Mouse (Mus musculus) midbrain, embryonic 15.5 days (tissue): Measurements from ENCODE around the gene Pex14. TPM values are rescaled to one million over a fixed set of nuclear protein-coding genes. Genes with fewer than 3 reads are reported as not detected.
A peak's percentile ranks its signal among the peaks of the same experiment; 100 is the strongest.

Experiments
- ATAC-seq: fragments of 200-750 bp; cut with Nextera tagmentation; replicated peaks from 2 replicates; pipeline ENCODE4 v1.8.0; 2017; ENCODE audit warnings: moderate TSS enrichment
- H3K27ac ChIP-seq: fragments of 300-500 bp; sonication (generic); 2 replicates; pipeline ENCODE4 v1.5.1; 2015; ENCODE audit warnings: mild to moderate bottlenecking, inconsistent platforms
- H3K27me3 ChIP-seq: fragments of 300-500 bp; sonication (generic); replicated peaks from 2 replicates; pipeline ENCODE4 v1.6.1; 2015; ENCODE audit warnings: inconsistent platforms
- H3K36me3 ChIP-seq: fragments of 300-500 bp; sonication (generic); replicated peaks from 2 replicates; pipeline ENCODE4 v1.6.1; 2015; ENCODE audit warnings: inconsistent platforms
- H3K4me1 ChIP-seq: fragments of 300-500 bp; sonication (generic); 2 replicates; pipeline ENCODE4 v1.6.1; 2015; ENCODE audit warnings: inconsistent platforms
- H3K4me2 ChIP-seq: fragments of 300-500 bp; sonication (generic); 2 replicates; pipeline ENCODE4 v1.6.1; 2015; ENCODE audit warnings: inconsistent platforms, mild to moderate bottlenecking, moderate library complexity
- H3K4me3 ChIP-seq: fragments of 300-500 bp; sonication (generic); 2 replicates; pipeline ENCODE4 v1.5.1; 2015; ENCODE audit warnings: mild to moderate bottlenecking, inconsistent platforms
- H3K9ac ChIP-seq: fragments of 300-500 bp; sonication (generic); 2 replicates; pipeline ENCODE4 v1.6.1; 2015; ENCODE audit warnings: mild to moderate bottlenecking, inconsistent platforms
- H3K9me3 ChIP-seq: fragments of 300-500 bp; sonication (generic); 2 replicates; pipeline ENCODE4 v1.6.1; 2016; ENCODE audit warnings: inconsistent platforms
- WGBS: fragments of 180-500 bp; shearing (Covaris S2); methylation state at CpG from one replicate; pipeline ENCODE4 v1.1.7; 2015; ENCODE audit warnings: mixed read lengths; 5-methylcytosine and 5-hydroxymethylcytosine counted together
- polyA plus RNA-seq: library from polyadenylated mRNA; unstranded; fragments of >200 nt; fragmentation: Nextera tagmentation; extraction: Ambion mirVana; gene quantifications from 2 replicates; pipeline ENCODE4 v1.2.1, GENCODE M21; 2015

Gene Pex14
- polyA plus RNA-seq, 1 experiment from 2014 or later = 58.1 TPM

DNA sequence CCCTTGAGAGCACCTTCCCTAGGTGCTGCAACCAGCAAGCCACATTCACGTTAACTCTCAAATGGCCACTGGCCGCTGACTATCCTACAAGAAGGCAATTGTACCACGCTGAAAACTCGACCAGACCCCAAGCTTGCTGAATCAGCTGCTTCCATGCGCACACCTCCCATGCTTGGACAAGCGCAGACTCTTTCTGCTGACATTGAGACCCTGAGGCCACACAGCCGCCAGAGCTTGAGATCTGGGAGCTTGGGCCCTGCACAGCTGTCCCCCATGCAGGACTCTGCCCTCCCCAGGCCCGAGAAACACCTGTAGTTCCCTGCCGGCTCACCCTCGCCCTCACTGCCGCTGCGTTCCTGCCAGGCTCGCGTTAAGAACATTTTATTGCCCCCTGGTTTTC, 127.0 kb downstream of the Pex14 start:
- Histone ChIP-seq H3K4me2 (no peak overlapping the region), H3K27ac (no peak overlapping the region), H3K27me3 (no peaks in the 10 kb centered on the region), H3K9ac (no peak overlapping the region), H3K36me3 (no peaks in the 10 kb centered on the region), H3K4me3 (no peak overlapping the region), H3K9me3 (no peaks in the 10 kb centered on the region), H3K4me1 (no peaks in the 10 kb centered on the region; the same call in 1 of the 2 replicates)
- WGBS = 84% methylated on average over 14 of the region's 14 CpGs
- ATAC-seq = no peak

DNA sequence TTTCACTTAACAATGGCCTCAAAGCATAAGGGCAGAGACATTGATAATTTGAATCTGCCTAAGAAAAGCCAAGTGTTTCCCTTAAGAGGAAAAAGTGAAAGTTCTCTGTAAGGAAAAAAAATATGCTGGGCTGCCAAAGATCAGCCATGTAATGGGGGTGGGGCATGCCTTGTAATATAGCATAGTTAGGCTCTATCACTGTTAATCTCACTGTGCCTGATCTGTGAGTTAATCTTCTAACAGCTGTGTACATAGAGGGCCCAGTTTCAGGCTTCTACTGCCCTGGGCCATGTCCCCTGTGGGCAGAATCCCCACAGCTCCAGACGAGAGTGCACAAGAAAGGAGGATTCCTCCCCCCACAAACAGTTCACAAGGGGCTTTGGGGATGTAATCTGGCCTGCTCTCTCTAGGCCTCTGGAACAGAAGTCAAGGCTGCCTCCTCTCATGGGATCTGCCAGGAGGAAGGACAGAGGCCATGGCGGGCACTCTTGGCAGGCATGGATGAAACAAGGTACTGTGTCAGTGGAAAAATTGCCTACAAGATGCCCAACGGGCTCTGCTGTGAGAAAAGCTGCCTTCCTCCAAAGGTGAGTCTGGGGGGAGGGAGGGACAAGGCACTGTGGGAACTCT, 127.9 kb downstream of the Pex14 start:
- Histone ChIP-seq H3K4me2 (no peak overlapping the region), H3K9me3 (no peaks in the 10 kb centered on the region), H3K4me3 (no peak overlapping the region), H3K27me3 (no peaks in the 10 kb centered on the region), H3K9ac (no peak overlapping the region), H3K27ac (no peak overlapping the region), H3K4me1 (no peaks in the 10 kb centered on the region; the same call in 1 of the 2 replicates), H3K36me3 (no peaks in the 10 kb centered on the region)
- no peak for ATAC-seq
- WGBS = 49% methylated on average over 3 of the region's 3 CpGs

DNA sequence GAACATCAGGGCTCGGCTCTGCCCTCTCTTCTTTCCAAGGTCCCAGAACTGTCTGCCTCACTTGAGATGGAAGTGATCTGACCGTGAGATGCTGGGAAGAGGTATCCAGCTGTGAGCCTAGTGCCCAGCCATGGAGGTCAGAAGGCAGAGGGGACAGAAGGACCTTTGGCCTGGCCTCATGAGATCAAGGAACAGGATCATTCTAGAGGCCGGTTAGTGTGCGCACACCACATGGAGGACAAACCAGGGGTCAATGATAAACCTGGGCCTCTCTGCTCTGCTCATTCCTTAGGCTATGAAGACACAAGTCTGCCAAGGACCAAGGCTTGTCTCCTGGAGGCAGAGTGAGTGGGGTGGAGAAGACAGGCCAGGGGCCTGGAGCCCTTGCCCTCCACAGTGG, 128.9 kb downstream of the Pex14 start:
- Histone ChIP-seq H3K4me1 (no peaks in the 10 kb centered on the region; the same call in 1 of the 2 replicates), H3K27ac (no peak overlapping the region), H3K9me3 (no peaks in the 10 kb centered on the region), H3K4me2 (no peak overlapping the region), H3K9ac (no peak overlapping the region), H3K27me3 (no peaks in the 10 kb centered on the region), H3K4me3 (no peak overlapping the region), H3K36me3 (no peaks in the 10 kb centered on the region)
- WGBS = 88% methylated on average over 4 of the region's 4 CpGs
- ATAC-seq = no peak

DNA sequence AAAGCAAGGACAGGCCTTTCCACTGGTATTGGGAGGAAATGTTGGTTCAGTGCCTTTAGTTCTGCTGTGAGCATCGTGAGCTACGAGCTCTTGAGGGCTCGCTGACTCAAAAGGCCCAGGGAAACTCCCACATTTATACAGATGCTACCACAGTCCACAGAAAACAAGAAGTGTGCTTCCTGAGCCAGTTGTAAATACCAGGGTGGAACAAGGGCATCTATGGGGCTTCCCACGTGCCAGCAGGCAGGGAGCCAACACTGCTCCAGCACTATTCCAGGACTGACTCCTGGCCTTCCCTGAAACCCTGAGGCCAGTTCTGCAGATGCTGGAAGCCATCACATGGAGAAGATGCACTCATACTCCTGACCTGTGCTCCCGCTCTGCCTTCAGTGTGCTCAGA, 130.1 kb downstream of the Pex14 start:
- H3K4me3 ChIP-seq = no peak overlapping the region
- no peaks in the 10 kb centered on the region for H3K27me3 ChIP-seq
- no peaks in the 10 kb centered on the region; the same call in 1 of the 2 replicates for H3K4me1 ChIP-seq
- H3K36me3 ChIP-seq = no peaks in the 10 kb centered on the region
- no peak overlapping the region for H3K9ac ChIP-seq
- no peaks in the 10 kb centered on the region for H3K9me3 ChIP-seq
- no peak overlapping the region for H3K4me2 ChIP-seq
- no peak overlapping the region for H3K27ac ChIP-seq
- ATAC-seq = no peak
- 79% methylated on average over 5 of the region's 5 CpGs for WGBS

DNA sequence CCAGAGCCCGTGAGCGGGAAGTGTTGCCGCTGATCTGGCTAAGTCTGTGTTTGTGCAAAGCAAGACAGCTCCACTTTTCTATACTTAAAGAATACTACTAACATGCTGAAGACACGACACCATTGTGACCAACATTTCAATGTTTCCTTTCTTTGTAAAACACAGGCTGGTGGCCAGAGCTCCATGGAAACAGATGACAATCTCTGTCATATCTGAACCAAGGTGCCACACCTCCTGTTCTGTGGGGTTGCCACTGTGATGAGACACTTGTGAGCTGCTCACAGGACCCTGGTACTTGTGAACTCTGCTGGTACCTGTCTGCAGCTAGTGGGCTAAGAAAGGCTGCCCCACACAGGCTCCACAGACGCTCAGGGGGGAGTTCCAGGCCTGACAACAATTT, 130.8 kb downstream of the Pex14 start:
- Histone ChIP-seq H3K4me3 (no peak overlapping the region), H3K4me2 (no peak overlapping the region), H3K4me1 (no peaks in the 10 kb centered on the region; the same call in 1 of the 2 replicates), H3K36me3 (no peaks in the 10 kb centered on the region), H3K9me3 (no peaks in the 10 kb centered on the region), H3K9ac (no peak overlapping the region), H3K27ac (no peak overlapping the region), H3K27me3 (no peaks in the 10 kb centered on the region)
- no peak for ATAC-seq
- 70% methylated on average over 5 of the region's 5 CpGs for WGBS

DNA sequence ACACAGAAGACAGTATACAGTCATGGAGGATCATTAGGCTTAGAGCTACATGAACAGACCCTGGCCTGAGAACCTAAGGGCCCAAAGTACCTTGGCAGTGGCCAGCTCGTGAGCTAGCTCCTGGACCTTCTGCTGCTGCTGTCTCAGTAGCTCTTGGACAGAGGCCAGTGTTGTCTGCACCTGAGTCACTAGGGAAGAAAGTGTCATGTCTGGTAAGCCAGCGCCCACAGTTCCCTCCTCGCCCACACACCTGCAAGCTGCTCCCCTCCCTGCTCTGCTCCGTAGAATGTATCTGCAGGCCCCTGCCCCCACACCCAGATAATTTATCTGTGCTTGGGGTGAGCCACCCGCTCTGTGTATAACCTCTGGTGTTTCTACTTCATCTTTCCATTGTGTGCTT, 133.5 kb downstream of the Pex14 start:
- Histone ChIP-seq H3K27ac (no peak overlapping the region), H3K4me2 (no peak overlapping the region), H3K9me3 (no peaks in the 10 kb centered on the region), H3K27me3 (no peaks in the 10 kb centered on the region), H3K4me1 (no peaks in the 10 kb centered on the region; the same call in 1 of the 2 replicates), H3K4me3 (no peak overlapping the region), H3K36me3 (no peaks in the 10 kb centered on the region), H3K9ac (no peak overlapping the region)
- no peak for ATAC-seq
- WGBS = 94% methylated on average over 5 of the region's 5 CpGs

DNA sequence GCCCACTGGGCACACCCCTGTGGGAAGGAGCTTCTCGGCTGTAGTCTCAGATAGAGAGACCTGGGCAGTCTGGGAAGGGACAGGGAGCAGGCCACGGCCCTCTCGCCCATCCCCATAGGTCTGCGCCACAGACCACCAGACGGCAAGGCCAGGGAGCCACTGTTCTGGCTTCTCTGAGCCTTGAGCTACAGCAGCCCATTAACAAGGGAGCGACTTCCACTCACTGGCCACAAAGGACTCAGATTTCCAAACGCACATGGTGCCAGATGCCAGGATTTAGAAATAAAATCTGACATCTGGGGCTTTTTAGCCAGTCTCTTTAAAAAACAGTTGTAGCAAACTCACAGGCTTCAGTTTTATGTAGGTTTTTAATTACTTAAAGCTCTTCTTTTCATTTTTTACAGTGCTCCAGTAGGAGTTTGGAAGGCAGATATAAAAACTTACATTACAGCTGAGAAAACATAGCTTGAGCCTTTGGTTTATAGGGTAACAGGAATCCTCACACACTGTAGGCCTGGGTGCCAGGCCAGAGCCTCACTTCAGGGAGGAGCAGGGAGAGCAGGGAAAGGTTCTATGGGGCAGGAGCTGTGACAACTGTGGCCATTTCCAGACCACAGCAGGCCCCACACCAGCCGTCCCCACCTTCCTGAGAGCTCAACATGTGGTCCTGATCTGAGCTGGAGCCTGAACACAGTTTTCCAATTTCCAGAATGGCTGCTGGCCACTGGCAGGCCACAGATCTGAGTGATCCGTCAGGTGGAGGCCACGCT, 134.9 kb downstream of the Pex14 start:
- Histone ChIP-seq H3K4me2 (no peak overlapping the region), H3K27me3 (no peaks in the 10 kb centered on the region), H3K9me3 (no peaks in the 10 kb centered on the region), H3K9ac (no peak overlapping the region), H3K27ac (no peak overlapping the region), H3K36me3 (no peaks in the 10 kb centered on the region), H3K4me1 (no peaks in the 10 kb centered on the region; the same call in 1 of the 2 replicates), H3K4me3 (no peak overlapping the region)
- 86% methylated on average over 10 of the region's 10 CpGs for WGBS
- no peak for ATAC-seq

DNA sequence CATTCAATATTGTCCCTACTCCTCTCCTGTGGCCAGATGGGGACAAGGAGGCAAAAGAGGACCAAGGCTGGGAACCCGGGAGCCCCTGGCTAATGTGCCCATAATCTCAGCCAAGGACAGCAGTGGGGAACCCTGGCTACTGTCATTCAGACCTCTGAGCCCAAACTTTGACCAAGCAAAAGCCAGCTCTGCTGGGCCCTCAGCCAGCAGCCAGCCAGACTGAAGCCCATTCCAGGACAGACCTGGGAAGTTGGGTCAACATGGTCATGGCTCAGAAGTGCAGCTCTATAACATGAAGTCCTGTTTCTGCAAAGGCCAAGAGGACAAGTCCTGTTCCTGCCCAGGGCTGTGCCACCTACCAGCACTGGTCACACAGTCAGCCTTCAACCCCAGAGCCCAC, 137.6 kb downstream of the Pex14 start:
- 94% methylated on average over 1 of the region's 1 CpGs for WGBS
- H3K27ac ChIP-seq = no peak overlapping the region

DNA sequence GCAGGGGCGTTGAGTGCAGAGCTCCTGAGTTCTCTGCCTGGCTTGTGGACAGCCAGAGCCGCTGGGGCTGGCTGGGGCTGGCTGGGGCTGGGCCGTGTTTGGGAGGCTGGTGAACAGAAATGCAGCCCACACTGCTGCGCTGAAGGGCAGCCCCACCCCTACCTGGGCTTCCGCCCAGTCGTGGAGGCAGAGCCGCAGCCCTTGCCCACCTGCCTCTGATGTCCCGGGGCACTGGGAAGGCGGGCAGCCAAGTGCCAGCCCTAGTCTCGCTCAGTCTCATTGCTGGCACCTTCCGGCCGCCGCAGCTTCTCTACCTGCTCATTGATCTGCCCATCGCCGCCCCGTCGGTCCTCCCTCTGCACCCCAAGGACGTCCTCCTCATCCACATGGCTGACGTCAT, 138.6 kb downstream of the Pex14 start:
- H3K4me3 ChIP-seq = no peak overlapping the region
- no peaks in the 10 kb centered on the region for H3K4me1 ChIP-seq
- H3K27me3 ChIP-seq = no peaks in the 10 kb centered on the region
- no peaks in the 10 kb centered on the region for H3K36me3 ChIP-seq
- WGBS = 94% methylated on average over 19 of the region's 19 CpGs
- H3K4me2 ChIP-seq = no peak overlapping the region
- H3K9ac ChIP-seq = no peak overlapping the region
- no peak for ATAC-seq
- no peak overlapping the region for H3K27ac ChIP-seq
- no peaks in the 10 kb centered on the region for H3K9me3 ChIP-seq

More for the DNA sequence above, 137.6 kb downstream of the Pex14 start:
- no peaks in the 10 kb centered on the region for H3K4me1 ChIP-seq
- no peak overlapping the region for H3K4me2 ChIP-seq
- no peaks in the 10 kb centered on the region for H3K36me3 ChIP-seq
- no peaks in the 10 kb centered on the region for H3K9me3 ChIP-seq
- H3K27me3 ChIP-seq = no peaks in the 10 kb centered on the region
- H3K4me3 ChIP-seq = no peak overlapping the region
- H3K9ac ChIP-seq = no peak overlapping the region
- no peak for ATAC-seq

DNA sequence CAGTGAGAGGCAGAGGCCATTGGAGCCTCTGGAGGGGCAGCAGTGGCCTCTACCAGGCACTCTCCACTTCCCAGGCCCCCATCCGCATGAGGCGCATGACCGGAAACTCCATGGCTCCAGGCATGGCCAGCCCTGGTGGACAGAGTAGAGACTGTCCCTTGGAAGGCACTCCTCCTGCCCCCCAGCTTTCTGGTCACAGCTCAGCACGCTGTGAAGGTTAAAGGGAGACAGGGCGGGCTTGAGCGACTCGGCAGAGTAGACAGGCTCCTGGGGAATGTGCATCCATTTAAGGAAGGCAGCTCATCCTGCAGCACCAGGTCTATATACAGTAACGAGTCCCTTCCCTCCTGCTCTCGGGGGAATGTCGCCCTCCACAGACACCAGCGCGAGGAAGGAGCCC, 139.7 kb downstream of the Pex14 start:
- no peaks in the 10 kb centered on the region for H3K4me1 ChIP-seq
- H3K27me3 ChIP-seq = peaks cover 7% of the 10 kb centered on the region; the same call in 1 of the 2 replicates
- H3K9me3 ChIP-seq = no peaks in the 10 kb centered on the region
- no peak overlapping the region for H3K4me2 ChIP-seq
- no peaks in the 10 kb centered on the region for H3K36me3 ChIP-seq
- no peak overlapping the region for H3K27ac ChIP-seq
- no peak for ATAC-seq
- 78% methylated on average over 12 of the region's 12 CpGs for WGBS
- H3K4me3 ChIP-seq = no peak overlapping the region
- no peak overlapping the region for H3K9ac ChIP-seq

DNA sequence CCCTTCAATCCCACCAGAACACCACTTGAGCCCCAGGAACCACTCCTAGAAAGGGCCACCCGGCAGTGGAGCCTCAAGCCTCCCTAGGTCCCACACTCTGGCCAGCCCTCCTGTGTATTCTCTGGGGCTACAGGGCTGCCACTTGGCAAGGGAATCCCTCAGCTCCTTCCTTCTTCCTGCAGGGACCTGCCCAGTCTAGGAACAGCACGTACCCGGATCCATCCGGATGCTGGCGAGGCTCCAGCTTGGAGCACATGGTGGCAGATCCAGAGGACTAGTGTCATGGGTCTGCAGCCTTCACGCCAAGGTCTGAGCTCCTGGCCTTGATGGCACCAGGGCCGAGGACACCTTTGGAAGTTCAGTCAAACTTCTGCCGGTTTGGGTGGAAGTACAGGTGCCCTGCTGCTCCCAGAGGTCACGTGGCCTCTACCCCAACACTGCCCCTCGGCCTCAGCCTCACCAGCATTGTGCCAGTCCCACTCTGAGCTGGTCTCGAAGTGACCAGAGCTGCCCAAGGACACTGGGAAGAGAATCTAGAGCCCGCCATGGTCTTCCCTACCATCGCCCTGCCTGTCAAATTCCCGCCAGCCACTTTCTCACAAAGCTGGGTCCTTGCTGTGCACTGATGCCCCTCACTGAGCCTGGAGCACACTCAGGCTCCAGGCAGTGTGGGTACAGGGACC, 144.4 kb downstream of the Pex14 start:
- no peaks in the 10 kb centered on the region for H3K9me3 ChIP-seq
- no peaks in the 10 kb centered on the region for H3K36me3 ChIP-seq
- peaks cover 28% of the 10 kb centered on the region for H3K4me1 ChIP-seq
- no peak overlapping the region for H3K9ac ChIP-seq
- WGBS = 86% methylated on average over 14 of the region's 14 CpGs
- H3K27me3 ChIP-seq = peaks cover 27% of the 10 kb centered on the region
- H3K27ac ChIP-seq = no peak overlapping the region
- no peak overlapping the region for H3K4me2 ChIP-seq
- H3K4me3 ChIP-seq = no peak overlapping the region
- no peak for ATAC-seq

DNA sequence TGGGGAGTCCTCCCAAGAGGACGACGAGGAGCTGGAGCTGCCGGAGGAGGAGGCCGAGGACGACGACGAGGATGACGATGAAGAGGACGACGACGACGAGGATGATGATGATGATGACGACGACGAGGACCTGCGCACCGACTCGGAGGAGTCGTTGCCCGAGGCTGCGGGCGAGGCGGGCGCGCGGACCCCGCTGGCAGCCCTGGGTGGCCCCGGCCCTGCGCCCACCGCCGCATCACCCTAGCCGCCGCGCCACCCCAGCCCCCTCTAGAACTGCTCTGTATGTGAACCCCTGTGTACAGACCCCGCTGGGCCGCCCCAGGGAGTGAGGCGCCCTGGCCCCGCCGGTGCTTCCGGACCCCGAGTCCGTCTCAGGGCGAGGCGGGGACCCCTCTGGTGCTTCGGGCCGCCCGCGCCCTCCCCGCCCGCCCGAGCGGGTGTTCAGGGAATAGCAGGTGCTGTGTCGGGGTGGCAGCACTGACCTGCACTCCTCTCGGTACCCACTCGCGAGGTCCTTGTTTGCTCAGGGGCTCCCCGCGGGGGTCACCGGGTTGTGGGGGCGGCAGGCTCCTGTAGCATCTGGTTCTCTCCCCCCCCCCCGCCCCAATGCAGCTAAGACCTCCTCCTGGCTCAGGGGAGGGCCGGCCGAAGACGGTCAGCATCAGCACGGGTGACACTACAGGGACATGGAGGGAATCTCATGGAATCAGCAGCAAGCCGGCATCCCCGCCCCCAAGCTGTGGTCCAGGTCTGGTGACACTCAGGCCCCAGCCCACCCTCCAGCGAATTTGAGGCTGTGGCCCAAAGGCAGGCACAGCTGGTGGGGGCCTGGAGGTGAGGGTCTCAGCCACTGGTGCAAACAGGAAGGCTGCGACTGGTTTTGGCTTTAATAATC, 147.1 kb downstream of the Pex14 start:
- Histone ChIP-seq H3K27ac (no peak overlapping the region), H3K4me3 (peak overlapping the region; percentile 42), H3K4me2 (peak overlapping the region; percentile 80), H3K36me3 (no peaks in the 10 kb centered on the region), H3K27me3 (peaks cover 45% of the 10 kb centered on the region), H3K9ac (peak overlapping the region; percentile 44), H3K9me3 (no peaks in the 10 kb centered on the region), H3K4me1 (peaks cover 36% of the 10 kb centered on the region)
- ATAC-seq = peak; percentile 37
- 4% methylated on average over 59 of the region's 69 CpGs for WGBS
